Mouse (Mus musculus) forebrain, embryonic 16.5 days (tissue): ENCODE results near the gene Dtd2. TPM values are rescaled to one million over a fixed set of nuclear protein-coding genes. Genes with fewer than 3 reads are reported as not detected.

Source experiments
- ATAC-seq: fragments of 200-750 bp; cut with Nextera tagmentation; 2 replicates; pipeline ENCODE4 v1.8.0; 2017; ENCODE audit warnings: mild to moderate bottlenecking, moderate library complexity
- H3K27ac ChIP-seq: fragments of 300-500 bp; sonication (generic); 2 replicates; pipeline ENCODE4 v1.5.1; 2014; ENCODE audit warnings: low read length, control low read depth
- H3K27me3 ChIP-seq: fragments of 300-500 bp; sonication (generic); replicated peaks from 2 replicates; pipeline ENCODE4 v1.6.1; 2014; ENCODE audit warnings: low read length; ENCODE audit not compliant: control insufficient read depth, insufficient read depth
- H3K36me3 ChIP-seq: fragments of 300-500 bp; sonication (generic); 2 replicates; pipeline ENCODE4 v1.6.1; 2014; ENCODE audit not compliant: control insufficient read depth, insufficient read depth
- H3K4me1 ChIP-seq: fragments of 300-500 bp; sonication (generic); replicated peaks from 2 replicates; pipeline ENCODE4 v1.6.1; 2014; ENCODE audit warnings: low read length; ENCODE audit not compliant: control insufficient read depth, insufficient read depth
- H3K4me2 ChIP-seq: fragments of 300-500 bp; sonication (generic); 2 replicates; pipeline ENCODE4 v1.6.1; 2014; ENCODE audit warnings: mild to moderate bottlenecking, low read length, control low read depth
- H3K4me3 ChIP-seq: fragments of 300-500 bp; sonication (generic); replicated peaks from 2 replicates; pipeline ENCODE4 v1.5.1; 2014; ENCODE audit warnings: mild to moderate bottlenecking, low read length, control low read depth
- H3K9ac ChIP-seq: fragments of 300-500 bp; sonication (generic); replicated peaks from 2 replicates; pipeline ENCODE4 v1.6.1; 2014; ENCODE audit warnings: low read depth, low read length, control low read depth
- H3K9me3 ChIP-seq: fragments of 300-500 bp; sonication (generic); 2 replicates; pipeline ENCODE4 v1.6.1; 2016; ENCODE audit warnings: low read length; ENCODE audit not compliant: control insufficient read depth
- WGBS: fragments of 180-500 bp; shearing (Covaris S2); extraction: QIAGEN DNeasy Blood & Tissue Kit; methylation state at CpG from one replicate; pipeline ENCODE4 v1.1.7; 2014; 5-methylcytosine and 5-hydroxymethylcytosine counted together
- polyA plus RNA-seq: library from polyadenylated mRNA; unstranded; fragments of >200 nt; fragmentation: Nextera tagmentation; extraction: Ambion mirVana; gene quantifications from 2 replicates; pipeline ENCODE4 v1.2.1, GENCODE M21; 2015

The Dtd2 gene
- polyA plus RNA-seq, 1 experiment from 2014 or later, result 15.7 TPM

GRCm38 (mm10) chr12:51971070-51971664 is 35.1 kb downstream of the Dtd2 start, which contains the start of gene Heatr5a:
Heatr5a (minus strand) TSS chr12:51971321.
- peak; percentile 98 for ATAC-seq
- Histone ChIP-seq H3K27ac (peak within 1 kb of the TSS; percentile 58; the same call in 1 of the 2 replicates), H3K9ac (peak within 1 kb of the TSS; percentile 77), H3K27me3 (no peaks in the 10 kb centered on the region), H3K4me2 (peak within 1 kb of the TSS; percentile 76), H3K4me1 (peaks cover 4% of the 10 kb centered on the region; the same call in 1 of the 2 replicates), H3K36me3 (no peaks in the 10 kb centered on the region), H3K4me3 (peak within 1 kb of the TSS; percentile 72), H3K9me3 (no peaks in the 10 kb centered on the region)
- WGBS, result under 1% methylated on average over 53 of the region's 53 CpGs

GRCm38 (mm10) chr12:51970352-51971069 is 35.8 kb downstream of the Dtd2 start:
- peaks cover 4% of the 10 kb centered on the region; the same call in 1 of the 2 replicates for H3K4me1 ChIP-seq
- ATAC-seq, result no peak
- peak overlapping the region; percentile 58; the same call in 1 of the 2 replicates for H3K27ac ChIP-seq
- no peaks in the 10 kb centered on the region for H3K9me3 ChIP-seq
- H3K9ac ChIP-seq, result peak overlapping the region; percentile 77
- WGBS, result 3% methylated on average over 31 of the region's 35 CpGs
- H3K4me2 ChIP-seq, result peak overlapping the region; percentile 76
- H3K36me3 ChIP-seq, result no peaks in the 10 kb centered on the region
- peak overlapping the region; percentile 72 for H3K4me3 ChIP-seq
- H3K27me3 ChIP-seq, result no peaks in the 10 kb centered on the region

DNA sequence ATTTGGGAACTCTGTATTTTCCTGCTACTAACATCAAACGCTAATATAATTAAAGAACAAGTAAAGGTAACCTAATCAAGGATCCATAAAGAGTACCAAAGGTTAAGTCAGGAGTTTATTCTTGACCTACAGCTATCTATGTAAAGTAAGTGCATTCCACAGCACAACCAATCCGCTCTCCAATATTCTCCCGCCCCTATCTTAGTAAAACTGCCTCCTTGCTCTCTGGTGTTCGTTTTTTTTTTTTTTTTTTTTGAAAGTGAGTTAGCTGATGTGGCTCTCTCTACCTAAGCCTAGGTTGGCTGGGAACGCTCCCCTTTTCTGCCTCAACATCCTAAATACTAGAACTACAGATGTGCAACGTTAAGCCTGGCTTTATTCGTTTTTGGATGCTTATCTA is 36.4 kb downstream of the Dtd2 start:
- peak overlapping the region; percentile 76 for H3K4me2 ChIP-seq
- H3K27me3 ChIP-seq, result no peaks in the 10 kb centered on the region
- no peak overlapping the region for H3K27ac ChIP-seq
- H3K36me3 ChIP-seq, result no peaks in the 10 kb centered on the region
- ATAC-seq, result no peak
- no peak overlapping the region for H3K4me3 ChIP-seq
- H3K4me1 ChIP-seq, result peaks cover 4% of the 10 kb centered on the region; the same call in 1 of the 2 replicates
- H3K9ac ChIP-seq, result no peak overlapping the region
- WGBS, result 19% methylated on average over 7 of the region's 7 CpGs
- H3K9me3 ChIP-seq, result no peaks in the 10 kb centered on the region

DNA sequence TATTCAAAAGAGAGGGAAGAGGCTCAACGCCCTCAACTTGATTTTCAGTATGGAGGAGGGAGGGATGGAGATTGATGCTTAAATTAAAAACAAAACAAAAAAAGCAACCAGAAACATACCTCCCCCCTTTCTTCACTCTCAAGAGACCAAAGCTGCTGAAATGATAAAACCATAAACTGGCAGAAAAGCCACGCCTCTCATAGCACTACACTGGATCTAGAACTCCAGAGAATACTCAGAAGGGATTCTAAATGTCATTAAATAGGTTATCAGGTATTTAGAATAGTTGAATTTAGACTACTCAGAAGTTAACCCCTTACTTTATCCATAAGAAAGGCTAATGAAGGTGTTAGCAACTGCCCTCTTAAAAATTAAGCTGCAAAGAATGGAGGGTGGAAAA is 37.2 kb downstream of the Dtd2 start:
- Histone ChIP-seq H3K4me3 (no peak overlapping the region), H3K9me3 (no peaks in the 10 kb centered on the region), H3K4me2 (no peak overlapping the region), H3K36me3 (no peaks in the 10 kb centered on the region), H3K4me1 (peaks cover 4% of the 10 kb centered on the region; the same call in 1 of the 2 replicates), H3K27me3 (no peaks in the 10 kb centered on the region), H3K27ac (no peak overlapping the region), H3K9ac (no peak overlapping the region)
- ATAC-seq, result no peak
- WGBS, result 92% methylated on average over 2 of the region's 2 CpGs

- Histone ChIP-seq H3K4me3 (no peak overlapping the region), H3K27me3 (no peaks in the 10 kb centered on the region), H3K36me3 (no peaks in the 10 kb centered on the region), H3K4me2 (no peak overlapping the region), H3K9me3 (no peaks in the 10 kb centered on the region), H3K9ac (no peak overlapping the region), H3K4me1 (peaks cover 4% of the 10 kb centered on the region; the same call in 1 of the 2 replicates), H3K27ac (no peak overlapping the region)
- 84% methylated on average over 9 of the region's 9 CpGs for WGBS
- no peak for ATAC-seq
Measured at GRCm38 (mm10) chr12:51967915-51968595, 38.2 kb downstream of the Dtd2 start.

- Histone ChIP-seq H3K4me1 (no peaks in the 10 kb centered on the region), H3K4me3 (no peak overlapping the region), H3K36me3 (no peaks in the 10 kb centered on the region), H3K9me3 (no peaks in the 10 kb centered on the region), H3K4me2 (no peak overlapping the region), H3K9ac (no peak overlapping the region), H3K27me3 (no peaks in the 10 kb centered on the region), H3K27ac (no peak overlapping the region)
- ATAC-seq, result no peak
- WGBS, result 65% methylated on average over 6 of the region's 6 CpGs
Measured at GRCm38 (mm10) chr12:51957626-51958025, 48.7 kb downstream of the Dtd2 start.

GRCm38 (mm10) chr12:51952309-51952708 is 54.0 kb downstream of the Dtd2 start:
- no peaks in the 10 kb centered on the region for H3K27me3 ChIP-seq
- no peaks in the 10 kb centered on the region for H3K4me1 ChIP-seq
- H3K9ac ChIP-seq, result no peak overlapping the region
- no peak overlapping the region for H3K27ac ChIP-seq
- no peak overlapping the region for H3K4me3 ChIP-seq
- H3K36me3 ChIP-seq, result peaks cover 13% of the 10 kb centered on the region
- H3K9me3 ChIP-seq, result no peaks in the 10 kb centered on the region
- ATAC-seq, result no peak
- H3K4me2 ChIP-seq, result no peak overlapping the region
- 85% methylated on average over 10 of the region's 10 CpGs for WGBS

DNA sequence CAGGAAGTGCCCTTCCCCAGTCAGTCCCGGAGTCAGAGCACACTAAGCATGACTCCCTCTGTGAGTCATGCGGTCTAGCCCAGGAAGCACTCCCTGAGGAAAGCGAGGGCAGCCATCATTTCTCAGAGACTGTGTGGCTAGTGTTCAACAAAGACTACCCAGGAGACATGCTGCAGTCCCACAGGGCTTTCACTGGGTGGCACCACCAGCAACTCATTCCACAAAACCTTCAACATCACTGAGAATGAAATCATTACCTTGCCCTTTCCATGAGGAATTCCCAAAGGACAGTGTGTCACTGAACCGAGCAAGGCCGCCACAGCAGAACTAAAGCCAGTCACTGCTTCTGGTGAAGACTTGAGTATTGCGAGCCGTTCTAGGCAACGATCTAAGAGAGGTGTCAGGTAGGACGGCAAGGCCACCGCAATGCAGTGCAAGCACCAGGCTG is 58.8 kb downstream of the Dtd2 start:
- H3K27ac ChIP-seq, result no peak overlapping the region
- H3K36me3 ChIP-seq, result peaks cover 13% of the 10 kb centered on the region
- no peak for ATAC-seq
- WGBS, result 88% methylated on average over 10 of the region's 10 CpGs
- no peak overlapping the region for H3K9ac ChIP-seq
- H3K4me2 ChIP-seq, result no peak overlapping the region
- no peaks in the 10 kb centered on the region for H3K9me3 ChIP-seq
- H3K4me3 ChIP-seq, result no peak overlapping the region
- H3K27me3 ChIP-seq, result no peaks in the 10 kb centered on the region
- H3K4me1 ChIP-seq, result no peaks in the 10 kb centered on the region

DNA sequence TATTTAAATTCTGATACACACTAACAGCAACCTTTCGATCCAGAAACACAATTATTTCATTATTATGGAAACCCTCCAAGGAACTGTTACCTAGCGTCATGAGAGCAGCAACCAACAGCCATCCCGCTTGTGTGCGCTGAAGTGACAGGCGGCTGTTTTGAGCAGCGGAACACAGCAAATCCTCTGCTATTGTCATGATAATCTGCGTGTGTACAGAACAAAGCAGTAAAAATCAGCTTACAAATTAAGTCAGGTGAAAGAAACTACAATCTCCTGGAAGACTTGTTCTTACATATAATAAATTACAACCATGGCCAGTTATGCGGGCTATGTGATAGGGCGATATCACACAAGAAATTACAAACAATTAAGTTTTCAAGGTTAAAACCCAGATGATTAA is 61.0 kb downstream of the Dtd2 start:
- Histone ChIP-seq H3K36me3 (peaks cover 7% of the 10 kb centered on the region; the same call in 1 of the 2 replicates), H3K9me3 (no peaks in the 10 kb centered on the region), H3K4me1 (no peaks in the 10 kb centered on the region), H3K4me3 (no peak overlapping the region), H3K27me3 (no peaks in the 10 kb centered on the region), H3K4me2 (no peak overlapping the region), H3K27ac (no peak overlapping the region), H3K9ac (no peak overlapping the region)
- WGBS, result 16% methylated on average over 9 of the region's 9 CpGs
- ATAC-seq, result no peak
